Mouse (Mus musculus): ENCODE measurements around the gene Derl2. TPM values are rescaled to one million over a fixed set of nuclear protein-coding genes. Genes with fewer than 3 reads are reported as not detected.

Derl2 gene
- total and polyA plus RNA-seq, 2 experiments from 2014 or later: 25.3 to 25.7 TPM

- peak within 1 kb of the TSS; percentile 85 for H3K9ac ChIP-seq (replicated peaks; ENCODE audit: low read length)
- peak within 1 kb of the TSS; percentile 67 for H3K4me2 ChIP-seq (ENCODE audit: low read depth, low read length)
- 1% methylated on average over 63 of the region's 64 CpGs for WGBS
- peak within 1 kb of the TSS; percentile 97 for H3K4me3 ChIP-seq (ENCODE audit: low read length)
- ATAC-seq (peak; percentile 97), DNase-seq (ENCODE audit: low spot score) (peak; percentile 94)
- H3K27me3 ChIP-seq (ENCODE audit: insufficient read depth, low read length): no peaks in the 10 kb centered on the region
- H3K9me3 ChIP-seq (ENCODE audit: low read length): no peaks in the 10 kb centered on the region
- no peaks in the 10 kb centered on the region for H3K4me1 ChIP-seq (ENCODE audit: insufficient read depth, low read length)
- peak; percentile 95 for TF ChIP-seq CTCF (IDR thresholded peaks at IDR 0.05; ENCODE audit: low read depth)
- H3K36me3 ChIP-seq (ENCODE audit: insufficient read depth, low read length): peaks cover 53% of the 10 kb centered on the region
- H3K27ac ChIP-seq: peak within 1 kb of the TSS; percentile 76
Observed at GRCm38 (mm10) chr11:70982557-70983228, 36.9 kb downstream of the Derl2 start, which contains the start of gene C1qbp. C1qbp (minus strand) TSS chr11:70983026.

- TF ChIP-seq CTCF (IDR thresholded peaks at IDR 0.05; ENCODE audit: low read depth): no peak
- H3K9ac ChIP-seq (replicated peaks; ENCODE audit: low read length): peak overlapping the region; percentile 85
- H3K4me2 ChIP-seq (ENCODE audit: low read depth, low read length): peak overlapping the region; percentile 67
- no peaks in the 10 kb centered on the region for H3K27me3 ChIP-seq (ENCODE audit: insufficient read depth, low read length)
- whole genome bisulfite sequencing: 16% methylated on average over 12 of the region's 12 CpGs
- H3K27ac ChIP-seq: no peak overlapping the region
- ATAC-seq (no peak), DNase-seq (ENCODE audit: low spot score) (no peak)
- no peaks in the 10 kb centered on the region for H3K4me1 ChIP-seq (ENCODE audit: insufficient read depth, low read length)
- H3K4me3 ChIP-seq (ENCODE audit: low read length): peak overlapping the region; percentile 97
- no peaks in the 10 kb centered on the region for H3K9me3 ChIP-seq (ENCODE audit: low read length)
- peaks cover 54% of the 10 kb centered on the region for H3K36me3 ChIP-seq (ENCODE audit: insufficient read depth, low read length)
Observed at GRCm38 (mm10) chr11:70982030-70982429, 37.6 kb downstream of the Derl2 start.

GRCm38 (mm10) chr11:70980751-70981510 lies 38.7 kb downstream of the Derl2 start:
- H3K9me3 ChIP-seq (ENCODE audit: low read length): no peaks in the 10 kb centered on the region
- 95% methylated on average over 14 of the region's 14 CpGs for WGBS
- H3K4me1 ChIP-seq (ENCODE audit: insufficient read depth, low read length): no peaks in the 10 kb centered on the region
- no peak overlapping the region for H3K9ac ChIP-seq (replicated peaks; ENCODE audit: low read length)
- no peaks in the 10 kb centered on the region for H3K27me3 ChIP-seq (ENCODE audit: insufficient read depth, low read length)
- no peak overlapping the region for H3K27ac ChIP-seq
- no peak overlapping the region for H3K4me3 ChIP-seq (ENCODE audit: low read length)
- no peak for TF ChIP-seq CTCF (IDR thresholded peaks at IDR 0.05; ENCODE audit: low read depth)
- ATAC-seq: no peak
- DNase-seq (ENCODE audit: low spot score): no peak
- peaks cover 54% of the 10 kb centered on the region for H3K36me3 ChIP-seq (ENCODE audit: insufficient read depth, low read length)
- no peak overlapping the region for H3K4me2 ChIP-seq (ENCODE audit: low read depth, low read length)

- no peak for ATAC-seq
- WGBS: 79% methylated on average over 6 of the region's 6 CpGs
- no peaks in the 10 kb centered on the region for H3K9me3 ChIP-seq (ENCODE audit: low read length)
Observed at GRCm38 (mm10) chr11:70980232-70980631, 39.4 kb downstream of the Derl2 start.

GRCm38 (mm10) chr11:70977293-70977692 lies 42.3 kb downstream of the Derl2 start:
- no peak for ATAC-seq
- Histone ChIP-seq H3K36me3 (ENCODE audit: insufficient read depth, low read length) (peaks cover 65% of the 10 kb centered on the region), H3K27ac (no peak overlapping the region), H3K27me3 (ENCODE audit: insufficient read depth, low read length) (no peaks in the 10 kb centered on the region), H3K9ac (replicated peaks; ENCODE audit: low read length) (no peak overlapping the region), H3K9me3 (ENCODE audit: low read length) (no peaks in the 10 kb centered on the region), H3K4me1 (ENCODE audit: insufficient read depth, low read length) (no peaks in the 10 kb centered on the region), H3K4me3 (ENCODE audit: low read length) (no peak overlapping the region), H3K4me2 (ENCODE audit: low read depth, low read length) (no peak overlapping the region)
- no peak for TF ChIP-seq CTCF (IDR thresholded peaks at IDR 0.05; ENCODE audit: low read depth)
- WGBS: 90% methylated on average over 6 of the region's 6 CpGs
- DNase-seq (ENCODE audit: low spot score): no peak

More at GRCm38 (mm10) chr11:70980232-70980631, 39.4 kb downstream of the Derl2 start:
- Histone ChIP-seq H3K4me3 (ENCODE audit: low read length) (no peak overlapping the region), H3K27ac (no peak overlapping the region), H3K4me1 (ENCODE audit: insufficient read depth, low read length) (no peaks in the 10 kb centered on the region), H3K4me2 (ENCODE audit: low read depth, low read length) (no peak overlapping the region), H3K36me3 (ENCODE audit: insufficient read depth, low read length) (peaks cover 50% of the 10 kb centered on the region), H3K9ac (replicated peaks; ENCODE audit: low read length) (no peak overlapping the region), H3K27me3 (ENCODE audit: insufficient read depth, low read length) (no peaks in the 10 kb centered on the region)
- no peak for DNase-seq (ENCODE audit: low spot score)
- no peak for TF ChIP-seq CTCF (IDR thresholded peaks at IDR 0.05; ENCODE audit: low read depth)

GRCm38 (mm10) chr11:70975193-70975592 lies 44.4 kb downstream of the Derl2 start:
- no peaks in the 10 kb centered on the region for H3K27me3 ChIP-seq (ENCODE audit: insufficient read depth, low read length)
- peaks cover 60% of the 10 kb centered on the region for H3K36me3 ChIP-seq (ENCODE audit: insufficient read depth, low read length)
- ATAC-seq (no peak), DNase-seq (ENCODE audit: low spot score) (no peak)
- H3K9ac ChIP-seq (replicated peaks; ENCODE audit: low read length): no peak overlapping the region
- no peak overlapping the region for H3K4me2 ChIP-seq (ENCODE audit: low read depth, low read length)
- H3K4me1 ChIP-seq (ENCODE audit: insufficient read depth, low read length): no peaks in the 10 kb centered on the region
- H3K27ac ChIP-seq: no peak overlapping the region
- TF ChIP-seq CTCF (IDR thresholded peaks at IDR 0.05; ENCODE audit: low read depth): no peak
- H3K9me3 ChIP-seq (ENCODE audit: low read length): no peaks in the 10 kb centered on the region
- H3K4me3 ChIP-seq (ENCODE audit: low read length): no peak overlapping the region
- 72% methylated on average over 2 of the region's 2 CpGs for WGBS

All from hindbrain, postnatal 0 days (tissue).